In genomic region chr11:32039656-32040055, GRCm38 (mm10) we compare ENCODE assay signal across 13 mouse cellular contexts. TPM values are rescaled to one million over a fixed set of nuclear protein-coding genes. Genes with fewer than 3 reads are reported as not detected.
DNase-seq lines count a peak whose midpoint lies in the region; ATAC-seq and TF ChIP-seq lines count a peak whose summit lies in the region.
"Had no signal": no experiment of that assay in that cellular context is flagged by ENCODE, and none has a peak within 500 bp of the region (broad histone marks: within the 10 kb centered on the region; RNA-seq: fewer than 3 reads in every experiment).

No protein-coding gene starts in this region.

- TF ChIP-seq EP300 in lung, postnatal 0 days (IDR thresholded peaks at IDR 0.05), result no peak

- H3K9me3 ChIP-seq in forebrain, embryonic 13.5 days (replicated peaks), result no peaks in the 10 kb centered on the region
- no peaks in the 10 kb centered on the region for H3K9me3 ChIP-seq in forebrain, embryonic 11.5 days (ENCODE audit: control insufficient read depth, low read length)
- H3K9me3 ChIP-seq in lung, postnatal 0 days (ENCODE audit: low read length), result no peaks in the 10 kb centered on the region
- H3K9me3 ChIP-seq: heart, embryonic 10.5 days had no signal

- no peaks in the 10 kb centered on the region for H3K27me3 ChIP-seq in forebrain, embryonic 13.5 days
- H3K27me3 ChIP-seq in forebrain, embryonic 11.5 days (ENCODE audit: control insufficient read depth, insufficient read depth, low read length), result no peaks in the 10 kb centered on the region
- H3K27me3 ChIP-seq in lung, postnatal 0 days (replicated peaks; ENCODE audit: insufficient read depth, low read length), result no peaks in the 10 kb centered on the region

- no peak overlapping the region for H3K4me3 ChIP-seq in forebrain, embryonic 13.5 days
- no peak overlapping the region for H3K4me3 ChIP-seq in forebrain, embryonic 11.5 days (ENCODE audit: low read depth, low read length)
- H3K4me3 ChIP-seq in lung, postnatal 0 days (ENCODE audit: low read depth, low read length), result no peak overlapping the region
- H3K4me3 ChIP-seq: heart, embryonic 10.5 days; myocyte had no signal

- H3K36me3 ChIP-seq in forebrain, embryonic 13.5 days (ENCODE audit: poor library complexity, severe bottlenecking), result peaks cover 13% of the 10 kb centered on the region; the same call in 1 of the 2 replicates
- no peaks in the 10 kb centered on the region for H3K36me3 ChIP-seq in forebrain, embryonic 11.5 days (ENCODE audit: control insufficient read depth, insufficient read depth, low read length)
- no peaks in the 10 kb centered on the region for H3K36me3 ChIP-seq in lung, postnatal 0 days (ENCODE audit: insufficient read depth, low read length)
- H3K36me3 ChIP-seq: heart, embryonic 10.5 days had no signal

- peaks cover 29% of the 10 kb centered on the region for H3K4me1 ChIP-seq in forebrain, embryonic 13.5 days
- H3K4me1 ChIP-seq in forebrain, embryonic 11.5 days (replicated peaks; ENCODE audit: control insufficient read depth, insufficient read depth, low read length), result no peaks in the 10 kb centered on the region
- H3K4me1 ChIP-seq in lung, postnatal 0 days (ENCODE audit: insufficient read depth, low read depth, low read length), result no peaks in the 10 kb centered on the region

- 74% methylated on average over 4 of the region's 4 CpGs for WGBS in forebrain, embryonic 13.5 days
- WGBS in forebrain, embryonic 11.5 days, result 77% methylated on average over 4 of the region's 4 CpGs
- 40% methylated on average over 4 of the region's 4 CpGs for WGBS in lung, postnatal 0 days

- peak overlapping the region; percentile 57; the same call in 1 of the 2 replicates for H3K27ac ChIP-seq in forebrain, embryonic 13.5 days
- no peak overlapping the region for H3K27ac ChIP-seq in forebrain, embryonic 11.5 days (ENCODE audit: low read depth, low read length)
- no peak overlapping the region for H3K27ac ChIP-seq in lung, postnatal 0 days (ENCODE audit: low read length)
- H3K27ac ChIP-seq: heart, embryonic 10.5 days had no signal

- H3K4me2 ChIP-seq in forebrain, embryonic 13.5 days, result no peak overlapping the region
- no peak overlapping the region for H3K4me2 ChIP-seq in forebrain, embryonic 11.5 days (ENCODE audit: low read depth, low read length, severe bottlenecking)
- H3K4me2 ChIP-seq in lung, postnatal 0 days (replicated peaks; ENCODE audit: low read depth, low read length), result no peak overlapping the region

- no peak overlapping the region for H3K9ac ChIP-seq in forebrain, embryonic 13.5 days
- H3K9ac ChIP-seq in forebrain, embryonic 11.5 days (ENCODE audit: low read length), result no peak overlapping the region
- no peak overlapping the region for H3K9ac ChIP-seq in lung, postnatal 0 days (replicated peaks; ENCODE audit: low read depth)

- no peak for TF ChIP-seq CTCF in lung, postnatal 0 days (IDR thresholded peaks at IDR 0.05)

- no peak for DNase-seq in forebrain, embryonic 11.5 days (ENCODE audit: low spot score)
- peak; percentile 30 for DNase-seq in MN1 (ENCODE audit: low spot score)
- no peak for DNase-seq in lung, postnatal 0 days (ENCODE audit: low spot score)
- DNase-seq in frontal cortex, adult 2 months (ENCODE audit: extremely low spot score in 1 of 2, low spot score in 1 of 2), result no peak
- no peak for DNase-seq in urinary bladder, postnatal 10 days (ENCODE audit: low spot score)
- DNase-seq: kidney, adult 2 months; lung, adult 18-20 months; right cerebral cortex, postnatal 4 days had no signal

- ATAC-seq in forebrain, embryonic 13.5 days, result no peak
- ATAC-seq in forebrain, embryonic 11.5 days (replicated peaks; ENCODE audit: low FRiP score), result no peak
- ATAC-seq in inflammation-experienced regulatory T-cells, adult 6 months, result peak; percentile 98
- peak; percentile 60; the same call in 1 of the 2 replicates for ATAC-seq in neutrophil, adult 5-6 weeks (ENCODE audit: extremely low read depth, insufficient number of reproducible peaks, low FRiP score, poor library complexity, severe bottlenecking)
- ATAC-seq in lung, postnatal 0 days, result no peak

RNA-seq across cellular contexts. Expression of gene Nsg2, which starts 39.4 kb away (rescaled TPM):
- 358 and 394 TPM in 2 replicates for polyA plus RNA-seq in forebrain, embryonic 13.5 days (2015; fragmentation: Nextera tagmentation; extraction: Ambion mirVana)
- 24.9 and 27.1 TPM in 2 replicates for polyA plus RNA-seq in forebrain, embryonic 11.5 days (2014; fragmentation: Nextera tagmentation; extraction: Ambion mirVana)
- polyA plus RNA-seq in inflammation-experienced regulatory T-cells, adult 6 months (2017; shearing (Covaris generic)), result 10 to 100 TPM in 2 of 3 experiments, 1 to 10 TPM in 1; 8.5 to 97.5 (median 73.7) TPM
- 17.0 and 23.7 TPM in 2 replicates for total RNA-seq in neutrophil, adult 5-6 weeks (2017)
- polyA plus RNA-seq in lung, postnatal 0 days (2015; fragmentation: Nextera tagmentation; extraction: Ambion mirVana), result 0.20 and 0.38 TPM in 2 replicates
- 595 and 624 TPM in 2 replicates for polyA plus RNA-seq in frontal cortex, adult 2 months (2012; rRNA removed)

Comparison
In these comparisons a context has a peak if more than half of its experiments do, and no peak if none do; other contexts are left out.
1. ATAC-seq: peak in inflammation-experienced regulatory T-cells, adult 6 months (single experiment) and neutrophil, adult 5-6 weeks (single experiment); none in forebrain, embryonic 13.5 days (single experiment), forebrain, embryonic 11.5 days (single experiment) and lung, postnatal 0 days (single experiment).